Mouse (Mus musculus): Measurements from ENCODE around the gene Col25a1.

- TF ChIP-seq POLR2A (IDR thresholded peaks at IDR 0.05; ENCODE audit: borderline replicate concordance, extremely low read depth, insufficient read depth, insufficient read length, poor library complexity, severe bottlenecking) (no peak), CTCF (IDR thresholded peaks at IDR 0.05; ENCODE audit: borderline replicate concordance, extremely low read depth, insufficient read depth, insufficient read length) (no peak)
Observed at GRCm38 (mm10) chr3:130265104-130265503, 133.8 kb downstream of the Col25a1 start.
